Mouse (Mus musculus) spleen, adult 2 months (tissue): ENCODE results near the gene Tpo. TPM values are rescaled to one million over a fixed set of nuclear protein-coding genes. Genes with fewer than 3 reads are reported as not detected.

Experiments used
- DNase-seq, 2 experiments: peaks; one replicate each; pipeline versions ENCODE4 v3.0.0 to v3.0.0-alpha.2; 2012 to 2021; ENCODE audit warnings: low spot score in 2 of 2, low read depth in 1 of 2
- H3K27ac ChIP-seq: fragments of 200-500 bp; 2 replicates; pipeline ENCODE4 v1.5.1; 2012; ENCODE audit warnings: low read length, inconsistent platforms; ENCODE audit not compliant: insufficient read depth
- H3K27me3 ChIP-seq: fragments of 200-500 bp; 2 replicates; pipeline ENCODE4 v1.6.1; 2012; ENCODE audit warnings: mild to moderate bottlenecking, moderate library complexity, low read length, inconsistent platforms; ENCODE audit not compliant: control insufficient read depth, insufficient read depth
- H3K36me3 ChIP-seq: fragments of 200-500 bp; 2 replicates; pipeline ENCODE4 v1.6.1; 2012; ENCODE audit warnings: mild to moderate bottlenecking, low read length, inconsistent platforms; ENCODE audit not compliant: control insufficient read depth, insufficient read depth
- H3K4me1 ChIP-seq: fragments of 200-500 bp; 2 replicates; pipeline ENCODE4 v1.6.1; 2011; ENCODE audit warnings: inconsistent platforms; ENCODE audit not compliant: control insufficient read depth, insufficient read depth, insufficient read length
- H3K4me3 ChIP-seq: fragments of 200-500 bp; 2 replicates; pipeline ENCODE4 v1.5.1; 2011; ENCODE audit warnings: mild to moderate bottlenecking, inconsistent platforms; ENCODE audit not compliant: insufficient read depth, insufficient read length; ENCODE audit errors: extremely low read depth
- CTCF ChIP-seq: fragments of 200-500 bp; IDR thresholded peaks from 2 replicates; pipeline ENCODE4 v1.5.1; 2011; ENCODE audit warnings: mild to moderate bottlenecking, inconsistent platforms; ENCODE audit not compliant: insufficient read depth, insufficient read length, insufficient replicate concordance; ENCODE audit errors: extremely low read depth
- POLR2A ChIP-seq: fragments of 200-500 bp; IDR thresholded peaks from 2 replicates; pipeline ENCODE4 v1.6.1; 2011; ENCODE audit warnings: low read depth, low read length, inconsistent platforms
- WGBS: fragments of 180-500 bp; shearing (Covaris S2); methylation state at CpG from one replicate; pipeline ENCODE4 v1.1.7; 2018; 5-methylcytosine and 5-hydroxymethylcytosine counted together
- polyA plus RNA-seq: library from polyadenylated mRNA; depleted of rRNA; stranded (reverse); fragments of >200 nt; gene quantifications from 2 replicates; pipeline ENCODE4 v1.2.3, GENCODE M21; 2012

The Tpo gene
- polyA plus RNA-seq, 1 experiment: not detected

DNA sequence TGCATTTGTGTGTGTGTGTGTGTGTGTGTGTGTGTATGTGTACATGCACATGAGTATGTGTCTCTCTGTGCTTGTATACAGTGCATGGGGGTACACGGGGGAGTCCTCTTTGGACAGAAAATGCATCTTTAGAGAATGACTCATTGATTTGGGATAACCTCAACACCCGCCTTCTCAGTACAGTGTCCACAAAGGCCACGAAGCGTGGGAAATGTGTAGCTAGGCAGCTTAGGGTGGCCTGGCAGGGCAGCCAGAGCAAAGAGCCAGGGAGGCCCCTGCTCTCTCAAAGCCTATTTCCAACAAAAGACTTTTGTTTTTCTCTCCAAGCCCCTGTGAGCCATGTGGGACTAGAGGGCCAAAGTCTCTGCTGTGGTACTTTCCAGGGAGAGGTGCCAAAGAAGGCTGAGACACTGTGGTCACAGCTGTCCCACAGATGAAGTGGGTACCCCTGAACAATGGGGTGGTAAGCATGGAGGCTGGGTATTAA is 95.8 kb downstream of the Tpo start:
- H3K36me3 ChIP-seq: no peaks in the 10 kb centered on the region
- DNase-seq: no peak
- no peaks in the 10 kb centered on the region for H3K27me3 ChIP-seq
- H3K4me1 ChIP-seq: no peaks in the 10 kb centered on the region
- 76% methylated on average over 4 of the region's 4 CpGs for WGBS
- H3K27ac ChIP-seq: no peak overlapping the region
- no peak for TF ChIP-seq POLR2A
- no peak for TF ChIP-seq CTCF
- H3K4me3 ChIP-seq: no peak overlapping the region

DNA sequence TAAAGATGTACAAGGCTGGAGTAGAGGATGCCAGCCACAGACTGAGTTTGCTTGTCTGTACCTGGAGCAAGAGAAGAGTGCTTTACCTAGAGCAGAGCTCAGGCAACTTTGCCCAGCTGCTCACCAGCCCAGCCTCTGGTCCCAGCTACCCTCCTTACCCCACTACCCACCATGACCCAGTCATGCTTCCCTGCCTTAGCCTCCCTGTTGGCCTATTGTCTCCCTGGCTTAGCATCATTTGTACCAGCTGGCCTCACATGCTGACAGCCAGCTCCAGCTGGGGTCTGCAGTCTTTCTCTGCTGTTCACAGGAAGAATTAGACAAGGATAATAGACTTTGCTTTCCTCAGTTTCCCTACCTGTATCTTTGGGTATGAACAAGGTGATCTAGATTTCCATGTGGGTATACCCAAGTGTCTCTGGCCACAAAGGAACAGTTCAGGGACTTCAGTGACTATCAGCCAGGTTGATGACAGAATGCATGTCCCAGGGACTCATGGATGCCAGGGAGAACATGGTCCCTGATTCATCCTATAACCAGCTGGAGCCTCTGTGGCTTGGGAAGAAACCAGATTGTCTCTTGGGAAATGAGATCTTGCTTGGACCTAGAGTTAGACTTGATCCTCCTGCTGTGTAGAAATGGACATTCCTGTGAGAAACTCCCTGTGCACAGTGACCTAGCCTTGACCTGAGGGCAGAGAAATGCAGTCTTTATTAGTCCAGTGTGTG is 96.4 kb downstream of the Tpo start:
- Histone ChIP-seq H3K27me3 (no peaks in the 10 kb centered on the region), H3K4me3 (no peak overlapping the region), H3K27ac (no peak overlapping the region), H3K4me1 (no peaks in the 10 kb centered on the region), H3K36me3 (no peaks in the 10 kb centered on the region)
- DNase-seq: no peak
- TF ChIP-seq CTCF: no peak
- TF ChIP-seq POLR2A: no peak

DNA sequence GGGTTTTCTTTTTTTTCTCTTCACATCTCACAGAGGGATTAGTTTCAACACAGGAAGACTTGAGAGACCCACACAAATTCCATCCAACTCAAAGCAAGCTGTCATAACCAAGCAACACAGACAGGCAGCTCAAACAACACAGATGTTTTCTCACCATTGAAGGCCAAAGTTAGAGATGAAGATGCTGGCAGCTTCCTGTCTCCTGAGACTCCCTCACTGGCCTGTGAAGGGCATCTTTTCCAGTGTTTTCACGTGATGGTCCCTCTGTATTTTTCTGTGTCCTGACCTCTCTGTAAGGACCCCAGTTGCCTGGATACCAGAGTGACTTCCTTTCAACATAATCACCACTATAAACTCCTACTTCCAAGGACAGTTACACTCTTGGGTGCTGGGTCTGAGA is 97.0 kb downstream of the Tpo start:
- H3K27me3 ChIP-seq: no peaks in the 10 kb centered on the region
- H3K4me3 ChIP-seq: no peak overlapping the region
- H3K4me1 ChIP-seq: no peaks in the 10 kb centered on the region
- no peaks in the 10 kb centered on the region for H3K36me3 ChIP-seq
- WGBS: 46% methylated on average over 1 of the region's 1 CpGs
- no peak for DNase-seq
- TF ChIP-seq POLR2A (no peak), CTCF (no peak)
- no peak overlapping the region for H3K27ac ChIP-seq

DNA sequence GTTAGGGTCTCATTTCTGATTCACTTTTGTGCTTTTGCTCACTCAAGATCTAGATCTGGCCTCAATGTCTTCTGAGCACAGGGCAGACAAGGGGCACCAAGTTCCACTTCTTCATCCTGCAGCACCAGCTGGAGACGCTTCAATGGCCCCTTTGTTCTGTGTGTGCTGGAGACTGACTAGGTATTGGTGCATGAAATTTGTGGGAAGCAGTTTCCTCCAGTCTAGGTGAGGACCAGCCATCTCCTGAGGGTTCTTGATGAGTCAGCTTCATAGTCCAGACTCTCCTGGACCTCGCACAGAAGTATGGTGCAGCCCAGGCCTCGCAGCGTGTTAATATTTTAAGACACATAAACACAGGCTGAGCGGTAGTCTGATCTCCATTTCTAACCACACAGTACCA is 97.7 kb downstream of the Tpo start:
- TF ChIP-seq CTCF (no peak), POLR2A (no peak)
- Histone ChIP-seq H3K27ac (no peak overlapping the region), H3K4me3 (no peak overlapping the region), H3K27me3 (no peaks in the 10 kb centered on the region), H3K36me3 (no peaks in the 10 kb centered on the region), H3K4me1 (no peaks in the 10 kb centered on the region)
- WGBS: 87% methylated on average over 5 of the region's 5 CpGs
- DNase-seq: no peak

DNA sequence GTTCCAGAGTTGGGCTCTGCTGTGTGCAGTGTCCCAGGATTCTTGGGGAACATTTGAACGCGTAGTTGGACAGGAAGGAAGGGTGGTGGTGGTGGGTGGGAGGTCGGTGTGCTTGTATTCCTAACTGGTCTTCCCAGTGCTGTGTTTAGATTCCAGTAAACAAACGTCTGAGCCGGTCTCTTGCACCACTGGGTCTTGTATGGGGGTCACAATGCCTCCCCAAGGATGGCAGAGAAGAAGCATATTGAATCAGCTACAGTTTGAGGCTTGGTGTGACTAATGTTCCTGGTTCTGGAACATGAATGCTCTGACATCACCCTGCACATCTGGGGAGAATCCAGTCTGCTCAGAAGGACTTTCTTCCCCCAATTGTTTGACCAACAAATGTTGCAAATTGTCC is 101.9 kb downstream of the Tpo start:
- Histone ChIP-seq H3K27ac (no peak overlapping the region), H3K36me3 (no peaks in the 10 kb centered on the region), H3K27me3 (no peaks in the 10 kb centered on the region), H3K4me1 (no peaks in the 10 kb centered on the region), H3K4me3 (no peak overlapping the region)
- 34% methylated on average over 5 of the region's 5 CpGs for WGBS
- DNase-seq: no peak
- TF ChIP-seq POLR2A (no peak), CTCF (no peak)

DNA sequence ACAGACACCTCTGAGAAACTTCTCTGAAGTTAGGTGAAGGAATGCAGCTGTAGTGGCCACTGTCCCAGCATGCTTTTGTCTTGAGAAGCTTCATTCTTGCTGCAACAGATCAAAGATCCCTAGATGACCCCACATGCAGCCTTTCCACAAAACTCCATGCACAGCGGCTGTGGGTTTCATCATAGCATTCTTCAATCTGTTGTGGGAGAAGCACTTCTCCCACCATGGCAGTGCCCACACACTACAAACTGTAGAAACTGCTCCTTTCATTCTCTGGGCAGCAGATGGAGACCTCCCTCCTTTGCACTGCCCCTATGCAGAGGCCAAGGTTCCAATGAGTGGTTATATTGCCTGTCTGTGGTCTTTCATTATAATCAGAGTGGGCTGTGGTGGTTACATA is 103.3 kb downstream of the Tpo start:
- Histone ChIP-seq H3K4me1 (no peaks in the 10 kb centered on the region), H3K4me3 (no peak overlapping the region), H3K27ac (no peak overlapping the region), H3K36me3 (no peaks in the 10 kb centered on the region), H3K27me3 (no peaks in the 10 kb centered on the region)
- DNase-seq: no peak
- no peak for TF ChIP-seq POLR2A
- TF ChIP-seq CTCF: no peak
- 87% methylated on average over 1 of the region's 1 CpGs for WGBS

DNA sequence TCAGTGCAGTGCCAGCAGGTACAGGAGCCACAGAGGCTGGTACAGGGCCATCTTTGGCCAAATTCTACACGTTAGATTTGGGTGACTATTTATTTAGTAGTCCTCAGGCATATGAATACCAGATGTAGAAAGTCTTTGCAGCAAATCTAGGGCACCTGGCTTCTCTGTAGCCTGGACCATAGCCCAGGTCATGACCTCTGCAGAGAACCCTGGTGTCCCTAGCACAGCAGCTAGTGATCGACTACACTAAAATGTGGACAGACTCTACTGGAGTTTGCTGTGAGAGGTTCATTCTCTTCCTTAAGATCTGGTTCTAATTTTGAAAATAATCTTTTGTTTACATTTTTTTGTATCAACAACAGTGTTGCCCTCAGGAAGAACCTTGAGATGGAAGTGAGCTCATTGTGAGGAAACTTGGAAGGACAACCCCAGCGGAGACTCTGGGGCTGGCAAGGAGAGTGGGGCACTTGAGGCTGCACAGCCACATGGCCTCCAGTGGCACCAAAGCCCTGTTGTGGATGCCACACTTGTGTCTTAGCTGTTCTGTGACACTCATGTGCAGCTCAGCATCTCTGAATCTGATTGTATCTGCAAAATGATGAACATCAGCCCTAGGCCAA is 104.6 kb downstream of the Tpo start:
- no peak overlapping the region for H3K27ac ChIP-seq
- no peak for TF ChIP-seq CTCF
- no peaks in the 10 kb centered on the region for H3K4me1 ChIP-seq
- H3K36me3 ChIP-seq: no peaks in the 10 kb centered on the region
- WGBS: 89% methylated on average over 3 of the region's 3 CpGs
- DNase-seq: no peak
- H3K27me3 ChIP-seq: no peaks in the 10 kb centered on the region
- H3K4me3 ChIP-seq: no peak overlapping the region
